ENCODE assay signal across 20 mouse cellular contexts in the genomic region with DNA sequence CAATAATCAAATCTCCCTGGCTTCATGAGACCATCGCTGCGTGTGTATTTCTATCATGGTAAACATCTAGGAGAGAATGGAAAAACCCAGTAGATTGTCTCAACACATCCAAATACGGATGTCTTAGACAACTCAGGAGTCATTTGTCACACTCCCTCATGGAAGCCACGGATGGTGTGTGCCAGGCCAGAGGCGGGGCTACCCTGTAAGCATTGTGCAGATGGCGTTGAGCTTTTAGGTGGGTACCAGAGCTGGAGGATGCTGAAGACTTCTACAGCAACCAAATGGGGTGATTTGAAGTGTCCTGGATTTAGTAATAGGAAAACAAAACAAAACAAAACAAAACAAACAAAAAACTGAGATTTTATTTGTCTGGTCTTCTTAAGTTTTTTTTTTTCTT. TPM values are rescaled to one million over a fixed set of nuclear protein-coding genes. Genes with fewer than 3 reads are reported as not detected.
A peak's percentile ranks its signal among the peaks of the same experiment; 100 is the strongest.
DNase-seq lines count a peak whose midpoint lies in the region; ATAC-seq lines count a peak whose summit lies in the region.
"Had no signal": no experiment of that assay in that cellular context is flagged by ENCODE, and none has a peak within 500 bp of the region (broad histone marks: within the 10 kb centered on the region; RNA-seq: fewer than 3 reads in every experiment).

No protein-coding gene starts in this region.

- H3K36me3 ChIP-seq in heart, embryonic 12.5 days: peaks cover 5% of the 10 kb centered on the region; the same call in 1 of the 2 replicates
- H3K36me3 ChIP-seq in forebrain, embryonic 13.5 days (ENCODE audit: poor library complexity, severe bottlenecking): no peaks in the 10 kb centered on the region
- H3K36me3 ChIP-seq in hindbrain, embryonic 14.5 days (replicated peaks; ENCODE audit: control insufficient read depth, insufficient read depth): no peaks in the 10 kb centered on the region
- no peaks in the 10 kb centered on the region for H3K36me3 ChIP-seq in midbrain, embryonic 15.5 days (replicated peaks)
- H3K36me3 ChIP-seq: embryonic facial prominence, embryonic 10.5 days; limb, embryonic 13.5 days had no signal

- H3K27me3 ChIP-seq in heart, embryonic 12.5 days (replicated peaks): no peaks in the 10 kb centered on the region
- no peaks in the 10 kb centered on the region for H3K27me3 ChIP-seq in forebrain, embryonic 13.5 days
- no peaks in the 10 kb centered on the region for H3K27me3 ChIP-seq in hindbrain, embryonic 14.5 days (ENCODE audit: control insufficient read depth, insufficient read depth, low read length)
- H3K27me3 ChIP-seq in midbrain, embryonic 15.5 days (replicated peaks): no peaks in the 10 kb centered on the region

- no peak overlapping the region for H3K4me3 ChIP-seq in heart, embryonic 12.5 days
- H3K4me3 ChIP-seq in forebrain, embryonic 13.5 days: no peak overlapping the region
- H3K4me3 ChIP-seq in hindbrain, embryonic 14.5 days (replicated peaks; ENCODE audit: low read length): no peak overlapping the region
- H3K4me3 ChIP-seq in midbrain, embryonic 15.5 days: no peak overlapping the region
- H3K4me3 ChIP-seq: embryonic facial prominence, embryonic 10.5 days; limb, embryonic 13.5 days had no signal

- peaks cover 34% of the 10 kb centered on the region for H3K4me1 ChIP-seq in heart, embryonic 12.5 days (replicated peaks)
- H3K4me1 ChIP-seq in forebrain, embryonic 13.5 days: peaks cover 79% of the 10 kb centered on the region
- H3K4me1 ChIP-seq in hindbrain, embryonic 14.5 days (replicated peaks; ENCODE audit: control insufficient read depth, insufficient read depth, low read length): peaks cover 27% of the 10 kb centered on the region
- H3K4me1 ChIP-seq in midbrain, embryonic 15.5 days: peaks cover 28% of the 10 kb centered on the region
- H3K4me1 ChIP-seq: limb, embryonic 13.5 days had no signal

- no peaks in the 10 kb centered on the region for H3K9me3 ChIP-seq in heart, embryonic 12.5 days (replicated peaks)
- H3K9me3 ChIP-seq in forebrain, embryonic 13.5 days (replicated peaks): no peaks in the 10 kb centered on the region
- no peaks in the 10 kb centered on the region for H3K9me3 ChIP-seq in hindbrain, embryonic 14.5 days (ENCODE audit: control insufficient read depth, low read length)
- H3K9me3 ChIP-seq in midbrain, embryonic 15.5 days: no peaks in the 10 kb centered on the region
- H3K9me3 ChIP-seq: embryonic facial prominence, embryonic 10.5 days; limb, embryonic 13.5 days had no signal

- WGBS in heart, embryonic 12.5 days: 74% methylated on average over 6 of the region's 6 CpGs
- 44% methylated on average over 6 of the region's 6 CpGs for WGBS in forebrain, embryonic 13.5 days
- WGBS in hindbrain, embryonic 14.5 days: 41% methylated on average over 6 of the region's 6 CpGs
- WGBS in midbrain, embryonic 15.5 days: 52% methylated on average over 6 of the region's 6 CpGs

- ATAC-seq in heart, embryonic 12.5 days (ENCODE audit: insufficient number of reproducible peaks, low FRiP score): no peak
- ATAC-seq in forebrain, embryonic 13.5 days: no peak
- ATAC-seq in hindbrain, embryonic 14.5 days (ENCODE audit: low FRiP score): no peak
- ATAC-seq in midbrain, embryonic 15.5 days (replicated peaks): no peak
- ATAC-seq: intestine, postnatal 0 days had no signal

- H3K4me2 ChIP-seq in heart, embryonic 12.5 days: no peak overlapping the region
- no peak overlapping the region for H3K4me2 ChIP-seq in forebrain, embryonic 13.5 days
- H3K4me2 ChIP-seq in hindbrain, embryonic 14.5 days (replicated peaks): no peak overlapping the region
- no peak overlapping the region for H3K4me2 ChIP-seq in midbrain, embryonic 15.5 days
- H3K4me2 ChIP-seq: limb, embryonic 13.5 days had no signal

- peak overlapping the region; percentile 8; the same call in 1 of the 2 replicates for H3K27ac ChIP-seq in heart, embryonic 12.5 days (ENCODE audit: poor library complexity, severe bottlenecking)
- peak overlapping the region; percentile 81 for H3K27ac ChIP-seq in forebrain, embryonic 13.5 days
- peak overlapping the region; percentile 66 for H3K27ac ChIP-seq in hindbrain, embryonic 14.5 days
- H3K27ac ChIP-seq in midbrain, embryonic 15.5 days: peak overlapping the region; percentile 55; the same call in 1 of the 2 replicates
- H3K27ac ChIP-seq: embryonic facial prominence, embryonic 10.5 days; kidney, postnatal 0 days; limb, embryonic 13.5 days; liver, embryonic 14.5 days had no signal

- no peak overlapping the region for H3K9ac ChIP-seq in heart, embryonic 12.5 days
- no peak overlapping the region for H3K9ac ChIP-seq in forebrain, embryonic 13.5 days
- H3K9ac ChIP-seq in hindbrain, embryonic 14.5 days: no peak overlapping the region
- no peak overlapping the region for H3K9ac ChIP-seq in midbrain, embryonic 15.5 days
- H3K9ac ChIP-seq: limb, embryonic 13.5 days; liver, embryonic 14.5 days had no signal

- no peak for DNase-seq in heart, adult 9 months (ENCODE audit: low spot score in 2 of 2)
- DNase-seq in hindbrain, embryonic 14.5 days (ENCODE audit: low spot score): no peak
- no peak for DNase-seq in spleen, postnatal 10 days (ENCODE audit: low spot score in 2 of 2)
- no peak for DNase-seq in kidney, postnatal 4 days
- no peak for DNase-seq in thymus, postnatal 10 days (ENCODE audit: low spot score in 2 of 2)
- DNase-seq: B cell, adult 2 months; cerebellum, adult 9-11 months; gastrocnemius, postnatal 36 days; heart, postnatal 4 days; layer of hippocampus, adult 9-11 months; right cerebral cortex, adult 18-20 months; thymus, adult 2 months had no signal

RNA-seq across cellular contexts. Expression of gene Cap2, which starts 43.0 kb away (rescaled TPM):
- 175 and 177 TPM in 2 replicates for polyA plus RNA-seq in heart, embryonic 12.5 days (2016; fragmentation: Nextera tagmentation; extraction: Ambion mirVana)
- polyA plus RNA-seq in forebrain, embryonic 13.5 days (2015; fragmentation: Nextera tagmentation; extraction: Ambion mirVana): 10.8 and 11.8 TPM in 2 replicates
- 7.3 and 8.8 TPM in 2 replicates for polyA plus RNA-seq in hindbrain, embryonic 14.5 days (2014; fragmentation: Nextera tagmentation; extraction: Ambion mirVana)
- polyA plus RNA-seq in midbrain, embryonic 15.5 days (2015; fragmentation: Nextera tagmentation; extraction: Ambion mirVana): 9.8 and 12.4 TPM in 2 replicates

Comparison
In these comparisons a context has a peak if more than half of its experiments do, and no peak if none do; other contexts are left out.
1. H3K27ac ChIP-seq: peak in every context shown above with its lines; median percentile 81 in forebrain, embryonic 13.5 days; 66 in hindbrain, embryonic 14.5 days; 55 in midbrain, embryonic 15.5 days; 8 in heart, embryonic 12.5 days.
2. RNA of gene Cap2, which starts 43.0 kb away (polyA plus RNA-seq): 175 to 177 TPM in heart, embryonic 12.5 days; 9.8 to 12.4 TPM in midbrain, embryonic 15.5 days, 10.8 to 11.8 TPM in forebrain, embryonic 13.5 days and 7.3 to 8.8 TPM in hindbrain, embryonic 14.5 days; every median in the first group is over 10 times any median in the second.